Mouse (Mus musculus): ENCODE measurements around the gene Paox. TPM values are rescaled to one million over a fixed set of nuclear protein-coding genes. Genes with fewer than 3 reads are reported as not detected.
A peak's percentile ranks its signal among the peaks of the same experiment; 100 is the strongest.
"Not testable (repeated sequence)": the region's sequence is repeated elsewhere in the genome, so short reads cannot be mapped to it uniquely, and the experiment has no call there.

Paox gene
- polyA plus RNA-seq, 1 experiment from 2014 or later, result 10.5 TPM

DNA sequence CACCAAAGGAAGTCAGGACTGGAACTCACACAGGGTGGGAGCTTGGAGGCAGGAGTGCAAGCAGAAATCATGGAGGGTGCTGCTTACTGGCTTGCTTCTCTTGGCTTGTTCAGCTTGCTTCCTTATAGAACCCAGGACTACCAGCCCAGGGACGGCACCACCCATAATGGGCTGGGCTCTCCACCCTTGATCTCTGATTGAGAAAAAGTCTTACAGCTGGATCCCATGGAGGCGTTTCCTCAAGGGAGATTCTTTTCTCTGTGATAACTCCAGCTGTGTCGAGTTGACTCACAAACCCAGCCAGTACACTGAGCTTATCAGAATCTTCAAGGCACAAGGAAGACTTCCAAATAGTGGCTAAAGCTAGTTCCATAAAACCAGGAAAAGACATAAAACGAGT lies 7.2 kb downstream of the Paox start:
- H3K4me2 ChIP-seq, result no peak overlapping the region
- ATAC-seq (ENCODE audit: low read depth), result no peak
- no peaks in the 10 kb centered on the region for H3K36me3 ChIP-seq
- no peaks in the 10 kb centered on the region for H3K27me3 ChIP-seq
- WGBS (ENCODE audit: insufficient replicate concordance), result 12% methylated on average over 4 of the region's 4 CpGs
- H3K27ac ChIP-seq, result no peak overlapping the region
- no peak overlapping the region for H3K4me3 ChIP-seq (replicated peaks)
- H3K4me1 ChIP-seq (replicated peaks), result peaks cover 33% of the 10 kb centered on the region
- H3K9ac ChIP-seq, result no peak overlapping the region
- no peak for DNase-seq
- H3K9me3 ChIP-seq (replicated peaks), result no peaks in the 10 kb centered on the region

DNA sequence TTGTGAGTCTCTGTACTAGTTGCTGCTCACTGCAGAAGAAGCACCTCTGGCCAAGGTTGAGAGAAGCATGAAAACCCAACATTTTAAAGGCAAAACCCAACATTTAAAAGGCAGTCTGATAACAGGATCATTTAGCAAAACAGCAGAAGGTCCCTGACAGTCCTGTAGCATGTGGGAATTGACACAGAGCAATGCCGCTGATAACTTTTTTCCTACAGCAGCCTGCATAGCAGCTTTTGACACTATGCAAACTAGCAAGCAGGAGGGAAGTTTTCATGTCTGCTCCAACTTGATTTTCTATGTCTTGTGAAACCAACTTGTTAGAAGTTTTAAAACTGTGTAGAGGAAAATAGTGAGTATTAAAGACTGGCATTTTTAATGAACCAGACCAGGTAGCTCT lies 8.8 kb downstream of the Paox start:
- H3K4me3 ChIP-seq (replicated peaks), result no peak overlapping the region
- no peaks in the 10 kb centered on the region for H3K9me3 ChIP-seq (replicated peaks)
- no peak overlapping the region for H3K9ac ChIP-seq
- DNase-seq (no peak), ATAC-seq (ENCODE audit: low read depth) (no peak)
- WGBS (ENCODE audit: insufficient replicate concordance), result 77% methylated on average over 1 of the region's 1 CpGs
- peaks cover 38% of the 10 kb centered on the region for H3K4me1 ChIP-seq (replicated peaks)
- H3K36me3 ChIP-seq, result no peaks in the 10 kb centered on the region
- H3K4me2 ChIP-seq, result no peak overlapping the region
- no peak overlapping the region for H3K27ac ChIP-seq
- H3K27me3 ChIP-seq, result no peaks in the 10 kb centered on the region

DNA sequence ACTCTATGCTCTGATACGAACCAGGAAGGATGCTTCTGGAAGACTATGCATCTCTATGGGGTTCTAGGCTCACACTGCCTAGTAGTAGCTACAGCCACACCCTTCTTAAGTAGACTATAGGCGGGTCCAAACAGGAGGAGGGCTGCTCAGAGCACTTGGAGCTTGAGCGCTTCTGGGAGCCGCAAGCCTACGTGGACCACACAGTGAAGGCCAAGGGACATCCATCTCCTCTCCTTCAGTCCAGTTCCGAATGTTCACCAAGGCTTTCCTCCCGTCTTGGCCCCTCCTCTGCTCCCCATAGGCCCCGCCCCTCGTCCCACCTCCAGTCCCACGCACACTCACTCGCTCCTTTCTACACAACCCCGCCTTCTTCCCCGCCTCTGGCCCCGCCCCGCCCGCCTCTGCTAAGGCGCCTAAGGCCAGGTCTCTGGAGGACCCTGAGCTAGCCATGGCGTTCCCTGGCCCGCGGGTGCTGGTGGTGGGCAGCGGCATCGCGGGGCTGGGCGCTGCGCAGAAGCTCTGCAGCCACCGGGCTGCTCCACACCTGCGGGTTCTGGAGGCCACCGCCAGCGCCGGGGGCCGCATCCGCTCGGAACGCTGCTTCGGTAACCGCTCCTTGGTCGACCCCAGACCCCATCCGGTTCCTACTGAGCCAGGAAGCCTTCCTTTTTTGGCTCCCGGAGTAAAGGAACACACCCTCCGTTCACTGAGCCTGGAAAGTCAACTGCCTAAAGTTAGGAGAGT lies 9.9 kb downstream of the Paox start:
- Histone ChIP-seq H3K9ac (peak overlapping the region; percentile 82), H3K9me3 (replicated peaks) (no peaks in the 10 kb centered on the region), H3K27me3 (no peaks in the 10 kb centered on the region), H3K4me3 (replicated peaks) (peak overlapping the region; percentile 75), H3K4me1 (replicated peaks) (peaks cover 38% of the 10 kb centered on the region), H3K4me2 (peak overlapping the region; percentile 91), H3K27ac (peak overlapping the region; percentile 47; the same call in 1 of the 2 replicates), H3K36me3 (0 out of 2 replicates have a peak, but pooled peaks cover 4% of the 10 kb centered on the region)
- ATAC-seq (ENCODE audit: low read depth), result peak; percentile 100
- peak; percentile 92 for DNase-seq
- 1% methylated on average over 40 of the region's 40 CpGs for WGBS (ENCODE audit: insufficient replicate concordance)

DNA sequence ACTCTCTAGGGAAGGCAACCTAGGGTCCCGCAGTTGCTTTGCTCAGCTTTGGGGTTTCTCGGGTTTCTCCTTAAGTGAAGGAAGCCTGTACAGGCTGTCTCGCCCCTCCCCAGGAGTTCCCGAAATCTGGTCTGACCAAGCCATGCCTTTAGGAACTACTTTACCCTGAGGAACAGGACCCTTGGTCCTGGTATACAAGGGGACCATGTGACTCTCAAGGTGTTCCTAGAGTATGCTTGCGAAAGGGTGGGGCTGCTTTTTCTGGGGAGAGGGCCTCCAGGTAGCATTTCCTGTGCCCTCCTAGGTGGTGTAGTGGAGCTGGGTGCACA lies 10.4 kb downstream of the Paox start:
- WGBS (ENCODE audit: insufficient replicate concordance), result 5% methylated on average over 5 of the region's 5 CpGs

DNA sequence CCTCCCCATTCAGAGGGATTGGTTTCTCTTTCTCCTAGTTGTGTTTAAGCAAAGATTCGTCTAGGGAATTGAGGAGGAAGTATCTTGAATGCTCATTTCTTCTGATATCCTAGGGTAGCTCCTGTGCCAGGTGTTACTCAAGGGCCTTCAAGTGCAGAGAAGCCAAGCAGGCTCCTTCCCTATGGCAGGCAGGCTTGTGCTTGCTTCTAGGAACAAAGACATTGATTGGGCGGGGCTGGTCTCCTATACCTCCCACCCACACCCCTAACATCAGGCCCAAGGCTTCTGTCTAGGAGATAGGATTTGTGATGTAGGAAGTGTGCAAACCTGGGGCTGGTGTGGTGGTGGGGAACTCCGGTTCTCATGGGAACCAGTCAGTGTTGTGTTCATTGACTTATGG lies 11.3 kb downstream of the Paox start:
- WGBS (ENCODE audit: insufficient replicate concordance), result 49% methylated on average over 3 of the region's 3 CpGs
- H3K9ac ChIP-seq, result no peak overlapping the region
- no peaks in the 10 kb centered on the region for H3K9me3 ChIP-seq (replicated peaks)
- H3K4me2 ChIP-seq, result no peak overlapping the region
- no peak overlapping the region for H3K27ac ChIP-seq
- H3K4me3 ChIP-seq (replicated peaks), result no peak overlapping the region
- no peaks in the 10 kb centered on the region for H3K27me3 ChIP-seq
- ATAC-seq (ENCODE audit: low read depth) (no peak), DNase-seq (no peak)
- peaks cover 38% of the 10 kb centered on the region for H3K4me1 ChIP-seq (replicated peaks)
- 0 out of 2 replicates have a peak, but pooled peaks cover 4% of the 10 kb centered on the region for H3K36me3 ChIP-seq

More for the DNA sequence above, 10.4 kb downstream of the Paox start:
- ATAC-seq (ENCODE audit: low read depth) (0 out of 2 replicates have a peak, but pooled peaks have one; percentile 0), DNase-seq (no peak)
- Histone ChIP-seq H3K9me3 (replicated peaks) (no peaks in the 10 kb centered on the region), H3K27me3 (no peaks in the 10 kb centered on the region), H3K27ac (no peak overlapping the region), H3K9ac (peak overlapping the region; percentile 82), H3K36me3 (0 out of 2 replicates have a peak, but pooled peaks cover 4% of the 10 kb centered on the region), H3K4me2 (peak overlapping the region; percentile 91), H3K4me1 (replicated peaks) (peaks cover 38% of the 10 kb centered on the region), H3K4me3 (replicated peaks) (peak overlapping the region; percentile 75)

DNA sequence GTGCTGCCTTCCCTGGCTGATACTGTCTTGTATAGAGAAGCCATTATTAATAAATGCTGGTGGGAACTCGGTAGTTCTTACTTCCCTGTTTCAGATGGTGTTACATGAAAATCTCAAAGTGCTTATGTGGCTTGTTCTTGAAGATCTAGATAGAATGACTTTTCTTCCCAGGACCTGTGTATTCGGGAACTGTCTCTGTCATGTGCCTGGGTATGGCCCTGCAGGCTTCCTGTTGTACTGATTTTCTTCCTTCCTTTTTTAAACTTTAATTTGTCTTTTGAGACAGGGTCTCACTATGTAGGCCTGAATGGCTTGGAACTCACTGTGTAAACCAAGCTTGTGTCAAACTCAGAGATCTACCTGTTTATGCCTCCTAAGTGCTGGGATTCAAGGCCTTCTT lies 12.3 kb downstream of the Paox start:
- Histone ChIP-seq H3K4me3 (replicated peaks) (no peak overlapping the region), H3K9me3 (replicated peaks) (no peaks in the 10 kb centered on the region), H3K27ac (no peak overlapping the region), H3K9ac (no peak overlapping the region), H3K36me3 (0 out of 2 replicates have a peak, but pooled peaks cover 4% of the 10 kb centered on the region), H3K4me2 (no peak overlapping the region), H3K4me1 (replicated peaks) (peaks cover 33% of the 10 kb centered on the region), H3K27me3 (no peaks in the 10 kb centered on the region)
- DNase-seq (no peak), ATAC-seq (ENCODE audit: low read depth) (no peak)
- 44% methylated on average over 2 of the region's 2 CpGs for WGBS (ENCODE audit: insufficient replicate concordance)

DNA sequence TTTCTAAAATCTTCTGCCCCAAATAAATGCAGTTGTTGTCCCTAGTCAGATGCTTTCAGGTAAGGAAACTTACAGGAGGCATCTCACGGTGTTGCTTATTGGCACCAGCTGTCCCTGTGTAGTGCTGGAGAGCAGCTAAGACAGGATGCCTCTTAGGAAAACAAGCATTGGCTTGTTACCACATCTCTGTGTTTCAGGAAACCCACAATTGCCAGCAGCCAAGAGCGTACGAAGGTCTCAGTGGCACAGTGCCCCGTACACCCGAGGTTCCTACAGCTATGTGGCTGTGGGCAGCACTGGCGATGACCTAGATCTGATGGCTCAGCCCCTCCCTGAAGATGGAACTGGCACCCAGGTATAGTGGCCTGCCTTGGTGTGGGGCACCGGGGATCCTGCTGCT lies 16.6 kb downstream of the Paox start:
- not testable (repeated sequence) for H3K27ac ChIP-seq; H3K4me3 ChIP-seq (replicated peaks); H3K4me2 ChIP-seq; H3K36me3 ChIP-seq; H3K9me3 ChIP-seq (replicated peaks); DNase-seq; ATAC-seq (ENCODE audit: low read depth); H3K27me3 ChIP-seq; H3K4me1 ChIP-seq (replicated peaks); H3K9ac ChIP-seq
- 69% methylated on average over 7 of the region's 7 CpGs for WGBS (ENCODE audit: insufficient replicate concordance)

DNA sequence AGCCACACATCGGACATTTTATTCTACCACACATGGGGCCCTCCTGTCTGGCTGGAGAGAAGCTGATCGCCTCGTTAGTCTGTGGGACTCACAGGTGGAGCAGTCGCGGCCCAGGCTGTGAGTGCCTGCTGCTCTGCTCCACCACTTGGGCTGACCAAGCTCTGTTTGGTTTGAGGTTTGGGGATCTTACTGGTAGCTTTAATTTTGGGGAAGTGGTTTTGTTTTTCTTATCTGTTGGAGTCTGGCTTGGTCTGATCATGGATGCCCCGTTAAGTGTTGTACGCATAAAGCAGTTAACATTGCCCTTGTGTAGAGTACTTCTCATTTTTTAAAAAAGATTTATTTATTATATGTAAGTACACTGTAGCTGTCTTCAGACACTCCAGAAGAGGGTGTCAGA lies 18.4 kb downstream of the Paox start:
- not testable (repeated sequence) for H3K27me3 ChIP-seq; H3K9me3 ChIP-seq (replicated peaks); H3K36me3 ChIP-seq; H3K4me3 ChIP-seq (replicated peaks); H3K4me2 ChIP-seq; H3K9ac ChIP-seq; ATAC-seq (ENCODE audit: low read depth); H3K27ac ChIP-seq; DNase-seq; H3K4me1 ChIP-seq (replicated peaks)
- WGBS (ENCODE audit: insufficient replicate concordance), result 24% methylated on average over 3 of the region's 7 CpGs

DNA sequence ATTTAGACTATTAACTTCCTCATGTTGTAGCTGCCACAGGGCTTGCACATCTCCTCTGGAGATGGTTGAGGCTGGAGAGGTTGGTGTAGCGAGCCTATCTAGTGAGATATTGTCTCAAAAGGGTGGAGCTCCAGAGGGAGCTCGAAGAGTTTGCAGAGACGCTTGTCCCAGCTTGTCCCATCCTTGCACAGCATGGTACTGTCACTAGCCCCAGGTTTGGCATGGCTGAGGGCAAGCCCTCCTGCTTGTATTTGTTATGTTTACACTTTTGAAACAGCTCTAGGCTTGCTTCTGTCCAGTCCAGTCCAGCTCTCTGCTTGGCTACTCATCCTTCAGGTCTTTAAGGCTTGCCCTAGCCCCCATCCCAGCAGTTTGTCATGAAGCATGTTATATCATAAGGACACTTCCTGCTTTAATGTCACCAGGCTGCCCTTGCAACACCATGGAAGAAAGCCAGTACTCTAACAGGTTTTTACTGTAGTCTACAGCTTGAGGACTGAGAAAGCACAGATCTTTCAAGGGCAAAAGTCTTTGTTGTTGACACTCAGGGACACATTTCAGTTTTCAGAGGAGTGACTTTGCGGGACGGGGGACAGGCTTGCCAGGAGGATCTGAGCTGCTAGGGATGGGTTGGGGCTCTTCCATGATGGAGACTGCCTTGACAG lies 19.6 kb downstream of the Paox start:
- DNase-seq (no peak), ATAC-seq (ENCODE audit: low read depth) (no peak)
- Histone ChIP-seq H3K27me3 (no peaks in the 10 kb centered on the region), H3K4me1 (replicated peaks) (peaks cover 9% of the 10 kb centered on the region), H3K9ac (no peak overlapping the region), H3K4me3 (replicated peaks) (no peak overlapping the region), H3K36me3 (no peaks in the 10 kb centered on the region), H3K27ac (no peak overlapping the region), H3K9me3 (replicated peaks) (no peaks in the 10 kb centered on the region), H3K4me2 (no peak overlapping the region)
- WGBS (ENCODE audit: insufficient replicate concordance), result 65% methylated on average over 5 of the region's 5 CpGs

DNA sequence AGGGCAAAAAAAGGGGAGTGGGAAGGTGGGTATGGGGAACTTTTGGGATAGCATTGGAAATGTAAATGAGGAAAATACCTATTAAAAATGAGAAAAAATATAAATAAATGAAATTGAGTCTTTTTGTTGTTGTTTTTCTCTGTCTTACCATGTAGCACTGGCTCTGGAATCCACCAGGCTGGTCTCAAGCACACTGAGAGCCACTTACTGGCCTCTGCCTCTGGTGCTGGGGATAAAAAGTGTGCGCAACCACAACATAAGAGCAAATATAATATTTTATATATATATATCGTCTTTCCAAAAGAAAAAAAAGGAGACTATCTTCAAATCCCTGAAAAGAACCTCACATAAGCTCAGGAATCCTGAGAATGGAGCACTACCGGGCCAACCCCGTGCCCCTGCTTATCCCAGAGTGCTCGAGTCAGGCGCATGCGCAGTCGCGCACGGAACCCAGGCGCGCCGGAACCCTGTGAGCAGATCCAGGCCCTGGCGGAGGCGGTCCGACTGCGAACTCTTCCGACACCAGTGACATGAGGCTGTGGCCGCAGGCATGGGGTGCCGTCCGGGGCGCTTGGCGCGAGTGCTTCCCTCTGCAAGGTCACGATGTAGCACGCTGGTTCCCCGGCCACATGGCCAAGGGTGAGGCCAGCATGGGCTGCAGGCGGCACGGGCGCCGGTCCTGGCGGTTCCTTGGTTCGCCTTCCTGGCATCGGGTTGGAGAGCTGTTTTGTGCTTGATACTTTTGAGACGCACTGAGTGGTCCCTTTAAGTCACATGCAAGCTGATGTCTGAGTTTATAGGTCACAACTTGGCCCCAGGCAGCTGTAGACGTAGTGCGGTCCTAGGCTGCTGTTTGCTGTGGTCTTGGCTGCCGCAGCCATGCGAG lies 21.8 kb downstream of the Paox start, which contains the start of gene Mtg1:
TSS of gene Mtg1 (plus strand) at position 430 of the 886 bp plus-strand sequence.
- no peaks in the 10 kb centered on the region for H3K36me3 ChIP-seq
- ATAC-seq (ENCODE audit: low read depth) (peak; percentile 97), DNase-seq (peak; percentile 92)
- peaks cover 9% of the 10 kb centered on the region for H3K4me1 ChIP-seq (replicated peaks)
- peak within 1 kb of the TSS; percentile 86 for H3K4me2 ChIP-seq
- H3K27me3 ChIP-seq, result no peaks in the 10 kb centered on the region
- H3K9ac ChIP-seq, result peak within 1 kb of the TSS; percentile 88
- peak within 1 kb of the TSS; percentile 85 for H3K4me3 ChIP-seq (replicated peaks)
- no peaks in the 10 kb centered on the region for H3K9me3 ChIP-seq (replicated peaks)
- peak within 1 kb of the TSS; percentile 78 for H3K27ac ChIP-seq
- 2% methylated on average over 39 of the region's 39 CpGs for WGBS (ENCODE audit: insufficient replicate concordance)

DNA sequence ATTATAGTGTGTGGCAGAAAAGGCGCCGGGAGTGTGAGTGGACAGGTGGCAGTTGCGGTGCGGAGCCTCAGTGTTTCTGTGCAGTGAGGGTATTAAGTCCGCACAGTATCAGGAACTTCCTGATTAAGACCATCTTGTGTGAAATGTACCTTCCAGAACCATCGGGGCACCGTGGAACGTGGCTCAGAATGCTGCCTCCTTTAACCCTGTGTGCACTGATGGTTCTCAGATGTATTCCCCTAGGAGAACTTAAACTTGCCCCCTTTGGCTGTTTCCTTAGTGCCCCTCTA lies 22.4 kb downstream of the Paox start:
- H3K36me3 ChIP-seq, result no peaks in the 10 kb centered on the region
- peaks cover 9% of the 10 kb centered on the region for H3K4me1 ChIP-seq (replicated peaks)
- ATAC-seq (ENCODE audit: low read depth) (no peak), DNase-seq (no peak)
- peak overlapping the region; percentile 88 for H3K9ac ChIP-seq
- peak overlapping the region; percentile 85 for H3K4me3 ChIP-seq (replicated peaks)
- H3K9me3 ChIP-seq (replicated peaks), result no peaks in the 10 kb centered on the region
- H3K27me3 ChIP-seq, result no peaks in the 10 kb centered on the region
- WGBS (ENCODE audit: insufficient replicate concordance), result 2% methylated on average over 8 of the region's 8 CpGs
- peak overlapping the region; percentile 78 for H3K27ac ChIP-seq
- peak overlapping the region; percentile 86 for H3K4me2 ChIP-seq
